Mouse (Mus musculus): Measurements from ENCODE around the gene Megf8.

Megf8 gene
- long read RNA-seq, experiment 1, partial matches to known transcripts: 2 of 7 reads
- long read RNA-seq, experiment 1, other reads (novel, unspliced or antisense): 5 of 7 reads
- long read RNA-seq, experiment 2, partial matches to known transcripts: 6 of 8 reads
- long read RNA-seq, experiment 2, other reads (novel, unspliced or antisense): 2 of 8 reads

- intact Hi-C loops (cut with DNase I): loop anchor here (5.0 kb wide), 1 partner anchor 74 kb away; no protein-coding TSS in a partner anchor
These were observed at the start of gene Megf8 for GRCm38 (mm10) chr7:25316532-25317445. Gene Megf8 (plus strand): TSS chr7:25317164.

GRCm38 (mm10) chr7:25267301-25267750, 49.6 kb upstream of the Megf8 start, which contains the start of gene Cic:
Gene Cic (plus strand): TSS chr7:25267704.
- intact Hi-C loops (cut with DNase I): loop anchor here (2.0 kb wide), 1 partner anchor 17 kb away; the partner anchor contains the start of gene Erf

GRCm38 (mm10) chr7:25267751-25268463, 49.1 kb upstream of the Megf8 start:
- intact Hi-C loops (cut with DNase I): loop anchor here (2.0 kb wide), 1 partner anchor 17 kb away; the partner anchor contains the start of gene Erf

GRCm38 (mm10) chr7:25268588-25268987, 48.4 kb upstream of the Megf8 start:
- intact Hi-C loops (cut with DNase I): no loop called here

GRCm38 (mm10) chr7:25269029-25269428, 47.9 kb upstream of the Megf8 start:
- intact Hi-C loops (cut with DNase I): no loop called here

GRCm38 (mm10) chr7:25269545-25270271, 47.3 kb upstream of the Megf8 start:
- intact Hi-C loops (cut with DNase I): no loop called here

GRCm38 (mm10) chr7:25270652-25271633, 46.0 kb upstream of the Megf8 start:
- intact Hi-C loops (cut with DNase I): no loop called here

GRCm38 (mm10) chr7:25271651-25272444, 45.1 kb upstream of the Megf8 start:
- intact Hi-C loops (cut with DNase I): no loop called here

GRCm38 (mm10) chr7:25272445-25273258, 44.3 kb upstream of the Megf8 start:
- intact Hi-C loops (cut with DNase I): no loop called here

- intact Hi-C loops (cut with DNase I): no loop called here
These were observed 43.4 kb upstream of the Megf8 start for GRCm38 (mm10) chr7:25273259-25274241.

- intact Hi-C loops (cut with DNase I): no loop called here
These were observed 42.4 kb upstream of the Megf8 start for GRCm38 (mm10) chr7:25274571-25274970.

GRCm38 (mm10) chr7:25274996-25275395, 42.0 kb upstream of the Megf8 start:
- intact Hi-C loops (cut with DNase I): no loop called here

- intact Hi-C loops (cut with DNase I): no loop called here
These were observed 41.2 kb upstream of the Megf8 start for GRCm38 (mm10) chr7:25275555-25276298.

GRCm38 (mm10) chr7:25277405-25277804, 39.6 kb upstream of the Megf8 start:
- intact Hi-C loops (cut with DNase I): no loop called here

- intact Hi-C loops (cut with DNase I): loop anchor here (1.0 kb wide), 1 partner anchor 39 kb away; no protein-coding TSS in a partner anchor
These were observed 39.0 kb upstream of the Megf8 start for GRCm38 (mm10) chr7:25277998-25278340.
